Mouse (Mus musculus): ENCODE data around the gene Sf3b6. TPM values are rescaled to one million over a fixed set of nuclear protein-coding genes. Genes with fewer than 3 reads are reported as not detected.

Sf3b6 gene
- polyA plus RNA-seq, 1 experiment from 2014 or later = 174 TPM

GRCm38 (mm10) chr12:4872983-4873477 is 55.7 kb downstream of the Sf3b6 start:
- Histone ChIP-seq H3K27ac (replicated peaks) (no peak overlapping the region), H3K9me3 (no peaks in the 10 kb centered on the region), H3K9ac (no peak overlapping the region), H3K27me3 (no peaks in the 10 kb centered on the region), H3K4me3 (no peak overlapping the region), H3K36me3 (no peaks in the 10 kb centered on the region), H3K4me2 (no peak overlapping the region), H3K4me1 (replicated peaks) (peaks cover 12% of the 10 kb centered on the region)
- 83% methylated on average over 5 of the region's 5 CpGs for WGBS
- no peak for ATAC-seq (ENCODE audit: low FRiP score, low read depth)

- H3K4me3 ChIP-seq = peak overlapping the region; percentile 41; the same call in 1 of the 2 replicates
- ATAC-seq (ENCODE audit: low FRiP score, low read depth) = no peak; the same call in 1 of the 2 replicates
- peaks cover 12% of the 10 kb centered on the region for H3K4me1 ChIP-seq (replicated peaks)
- WGBS = 81% methylated on average over 6 of the region's 6 CpGs
- 0 out of 2 replicates have a peak, but pooled peaks cover 2% of the 10 kb centered on the region for H3K36me3 ChIP-seq
- H3K9me3 ChIP-seq = no peaks in the 10 kb centered on the region
- H3K9ac ChIP-seq = no peak overlapping the region
- H3K4me2 ChIP-seq = peak overlapping the region; percentile 93
- H3K27me3 ChIP-seq = no peaks in the 10 kb centered on the region
- H3K27ac ChIP-seq (replicated peaks) = no peak overlapping the region
Measured at GRCm38 (mm10) chr12:4873531-4873930, 56.2 kb downstream of the Sf3b6 start.

- H3K9ac ChIP-seq = peak within 1 kb of the TSS; percentile 39
- no peaks in the 10 kb centered on the region for H3K9me3 ChIP-seq
- H3K36me3 ChIP-seq = peaks cover 10% of the 10 kb centered on the region
- 3% methylated on average over 24 of the region's 24 CpGs for WGBS
- ATAC-seq (ENCODE audit: low FRiP score, low read depth) = peak; percentile 82
- peak within 1 kb of the TSS; percentile 93 for H3K4me2 ChIP-seq
- no peaks in the 10 kb centered on the region for H3K27me3 ChIP-seq
- H3K27ac ChIP-seq (replicated peaks) = no peak within 1 kb of the TSS
- peak within 1 kb of the TSS; percentile 41 for H3K4me3 ChIP-seq
- peaks cover 12% of the 10 kb centered on the region for H3K4me1 ChIP-seq (replicated peaks)
Measured at GRCm38 (mm10) chr12:4874161-4874927, 57.0 kb downstream of the Sf3b6 start, which contains the start of gene Mfsd2b. TSS of gene Mfsd2b (minus strand) at chr12:4874359.

GRCm38 (mm10) chr12:4875623-4876022 is 58.3 kb downstream of the Sf3b6 start:
- no peak overlapping the region for H3K27ac ChIP-seq (replicated peaks)
- WGBS = 88% methylated on average over 8 of the region's 8 CpGs
- no peak for ATAC-seq (ENCODE audit: low FRiP score, low read depth)

More at GRCm38 (mm10) chr12:4875623-4876022, 58.3 kb downstream of the Sf3b6 start:
- peaks cover 14% of the 10 kb centered on the region for H3K36me3 ChIP-seq
- peaks cover 12% of the 10 kb centered on the region for H3K4me1 ChIP-seq (replicated peaks)
- no peaks in the 10 kb centered on the region for H3K27me3 ChIP-seq
- H3K9ac ChIP-seq = no peak overlapping the region
- no peak overlapping the region for H3K4me2 ChIP-seq
- H3K4me3 ChIP-seq = no peak overlapping the region
- H3K9me3 ChIP-seq = no peaks in the 10 kb centered on the region

Other genes with a start within 250 kb of the Sf3b6 start
- 24.1 and 25.6 TPM in 2 replicates for gene Itsn2, start 224.9 kb upstream of the Sf3b6 start, polyA plus RNA-seq (2015; fragmentation: Nextera tagmentation; extraction: Ambion mirVana)
- gene Gm3625, start 224.6 kb upstream of the Sf3b6 start, polyA plus RNA-seq (2015; fragmentation: Nextera tagmentation; extraction: Ambion mirVana) = not detected in 2 replicates
- gene Fam228a, start 79.1 kb upstream of the Sf3b6 start, polyA plus RNA-seq (2015; fragmentation: Nextera tagmentation; extraction: Ambion mirVana) = 0.91 and 1.1 TPM in 2 replicates
- 13.7 and 13.8 TPM in 2 replicates for gene Pfn4, start 48.5 kb upstream of the Sf3b6 start, polyA plus RNA-seq (2015; fragmentation: Nextera tagmentation; extraction: Ambion mirVana)
- gene Fam228b, start 48.3 kb upstream of the Sf3b6 start, polyA plus RNA-seq (2015; fragmentation: Nextera tagmentation; extraction: Ambion mirVana) = 7.2 TPM in 2 replicates
- gene Fkbp1b, start 24.0 kb downstream of the Sf3b6 start, polyA plus RNA-seq (2015; fragmentation: Nextera tagmentation; extraction: Ambion mirVana) = 60.0 and 71.2 TPM in 2 replicates
- 14.2 and 14.9 TPM in 2 replicates for gene Wdcp, start 25.8 kb downstream of the Sf3b6 start, polyA plus RNA-seq (2015; fragmentation: Nextera tagmentation; extraction: Ambion mirVana)
- gene Mfsd2b, start 56.8 kb downstream of the Sf3b6 start, polyA plus RNA-seq (2015; fragmentation: Nextera tagmentation; extraction: Ambion mirVana) = 2.4 and 2.6 TPM in 2 replicates
- gene Ubxn2a, start 90.2 kb downstream of the Sf3b6 start, polyA plus RNA-seq (2015; fragmentation: Nextera tagmentation; extraction: Ambion mirVana) = 44.7 and 46.7 TPM in 2 replicates
- gene Atad2b, start 99.8 kb downstream of the Sf3b6 start, polyA plus RNA-seq (2015; fragmentation: Nextera tagmentation; extraction: Ambion mirVana) = 9.0 and 10.2 TPM in 2 replicates

Data from hindbrain, embryonic 15.5 days (tissue).